Mouse (Mus musculus) forebrain, postnatal 0 days (tissue): ENCODE results near the gene Sirt5. TPM values are rescaled to one million over a fixed set of nuclear protein-coding genes. Genes with fewer than 3 reads are reported as not detected.

ENCODE experiments used
- ATAC-seq: fragments of 200-750 bp; cut with Nextera tagmentation; 2 replicates; pipeline ENCODE4 v1.8.0; 2017; ENCODE audit warnings: mild to moderate bottlenecking, moderate library complexity
- DNase-seq: peaks from one replicate; pipeline ENCODE4 v3.0.0-alpha.2; 2015
- H3K27ac ChIP-seq: fragments of 300-500 bp; sonication (generic); 2 replicates; pipeline ENCODE4 v1.5.1; 2014; ENCODE audit warnings: low read depth, mild to moderate bottlenecking, antibody characterized with exemption, low read length, moderate library complexity, mixed read lengths
- H3K27me3 ChIP-seq: fragments of 300-500 bp; sonication (generic); 2 replicates; pipeline ENCODE4 v1.6.1; 2014; ENCODE audit warnings: mild to moderate bottlenecking, low read length, mixed read lengths; ENCODE audit not compliant: insufficient read depth
- H3K36me3 ChIP-seq: fragments of 300-500 bp; sonication (generic); 2 replicates; pipeline ENCODE4 v1.6.1; 2014; ENCODE audit warnings: mild to moderate bottlenecking, moderate library complexity; ENCODE audit not compliant: insufficient read depth
- H3K4me1 ChIP-seq: fragments of 300-500 bp; sonication (generic); 2 replicates; pipeline ENCODE4 v1.6.1; 2014; ENCODE audit warnings: antibody characterized with exemption; ENCODE audit not compliant: insufficient read depth
- H3K4me2 ChIP-seq: fragments of 300-500 bp; sonication (generic); 2 replicates; pipeline ENCODE4 v1.6.1; 2014; ENCODE audit warnings: low read depth, mild to moderate bottlenecking, moderate library complexity
- H3K4me3 ChIP-seq: fragments of 300-500 bp; sonication (generic); 2 replicates; pipeline ENCODE4 v1.5.1; 2014; ENCODE audit warnings: low read depth, low read length, mixed read lengths
- H3K9ac ChIP-seq: fragments of 300-500 bp; sonication (generic); 2 replicates; pipeline ENCODE4 v1.6.1; 2014; ENCODE audit warnings: mild to moderate bottlenecking
- H3K9me3 ChIP-seq: fragments of 300-500 bp; sonication (generic); 2 replicates; pipeline ENCODE4 v1.6.1; 2016; ENCODE audit warnings: low read length
- CTCF ChIP-seq: sonication (generic); IDR thresholded peaks from 2 replicates; pipeline ENCODE4 v1.5.1; 2016; ENCODE audit warnings: antibody characterized with exemption, control low read depth, low read depth
- WGBS: fragments of 180-500 bp; shearing (Covaris S2); extraction: QIAGEN DNeasy Blood & Tissue Kit; methylation state at CpG from one replicate; pipeline ENCODE4 v1.1.7; 2014; 5-methylcytosine and 5-hydroxymethylcytosine counted together
- polyA plus RNA-seq: library from polyadenylated mRNA; unstranded; fragments of >200 nt; fragmentation: Nextera tagmentation; extraction: Ambion mirVana; gene quantifications from 2 replicates; pipeline ENCODE4 v1.2.1, GENCODE M21; 2015
- total RNA-seq: library from RNA; depleted of rRNA; stranded (reverse); fragments of >200 nt; gene quantifications from 2 replicates; pipeline ENCODE4 v1.2.3, GENCODE M21; 2014

The Sirt5 gene
- total and polyA plus RNA-seq, 2 experiments from 2014 or later, result 22.7 to 26.8 TPM

- Histone ChIP-seq H3K4me3 (no peak overlapping the region), H3K9me3 (no peaks in the 10 kb centered on the region), H3K27ac (no peak overlapping the region), H3K9ac (no peak overlapping the region), H3K4me2 (no peak overlapping the region), H3K27me3 (no peaks in the 10 kb centered on the region), H3K36me3 (peaks cover 31% of the 10 kb centered on the region), H3K4me1 (no peaks in the 10 kb centered on the region)
- 86% methylated on average over 10 of the region's 10 CpGs for WGBS
- DNase-seq, result no peak
- ATAC-seq, result no peak
- no peak for TF ChIP-seq CTCF
Measured at GRCm38 (mm10) chr13:43374205-43374604, 8.9 kb downstream of the Sirt5 start.

DNA sequence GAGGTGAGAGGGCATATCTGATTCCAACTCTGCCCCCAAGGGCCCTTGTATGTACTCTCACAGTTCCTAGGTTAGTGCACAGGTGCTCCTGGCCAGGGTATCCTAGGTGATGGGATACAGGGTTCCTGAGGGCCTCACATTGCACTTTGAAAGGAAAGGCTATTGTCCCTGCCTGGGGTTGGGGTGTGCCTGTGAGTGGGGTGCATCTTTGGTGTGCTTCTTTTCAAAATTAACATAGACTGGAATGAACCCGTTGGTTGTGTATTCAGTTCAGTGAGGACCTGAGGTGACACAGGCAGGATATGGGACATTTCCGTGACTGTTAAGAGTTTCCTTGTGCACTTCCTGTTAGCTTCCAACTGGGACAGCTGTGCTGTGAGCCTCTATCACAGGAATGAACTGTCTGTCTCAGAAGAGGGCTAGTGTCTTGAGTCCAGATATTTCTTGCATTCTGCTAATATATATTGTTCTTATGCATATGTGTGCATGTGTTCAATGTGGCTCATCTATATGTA lies 9.7 kb downstream of the Sirt5 start:
- H3K27ac ChIP-seq, result no peak overlapping the region
- WGBS, result 82% methylated on average over 2 of the region's 2 CpGs
- ATAC-seq, result no peak
- no peak overlapping the region for H3K9ac ChIP-seq
- H3K9me3 ChIP-seq, result no peaks in the 10 kb centered on the region
- H3K27me3 ChIP-seq, result no peaks in the 10 kb centered on the region
- peaks cover 31% of the 10 kb centered on the region for H3K36me3 ChIP-seq
- no peak for DNase-seq
- TF ChIP-seq CTCF, result no peak
- H3K4me3 ChIP-seq, result no peak overlapping the region
- H3K4me1 ChIP-seq, result no peaks in the 10 kb centered on the region
- H3K4me2 ChIP-seq, result no peak overlapping the region

- no peak overlapping the region for H3K27ac ChIP-seq
- no peak overlapping the region for H3K4me2 ChIP-seq
- no peak overlapping the region for H3K9ac ChIP-seq
- no peaks in the 10 kb centered on the region for H3K9me3 ChIP-seq
- ATAC-seq, result no peak
- 84% methylated on average over 3 of the region's 3 CpGs for WGBS
- no peaks in the 10 kb centered on the region for H3K27me3 ChIP-seq
- DNase-seq, result no peak
- H3K36me3 ChIP-seq, result peaks cover 12% of the 10 kb centered on the region
- no peak for TF ChIP-seq CTCF
- H3K4me3 ChIP-seq, result no peak overlapping the region
- H3K4me1 ChIP-seq, result no peaks in the 10 kb centered on the region
Measured at GRCm38 (mm10) chr13:43379989-43380388, 14.7 kb downstream of the Sirt5 start.

DNA sequence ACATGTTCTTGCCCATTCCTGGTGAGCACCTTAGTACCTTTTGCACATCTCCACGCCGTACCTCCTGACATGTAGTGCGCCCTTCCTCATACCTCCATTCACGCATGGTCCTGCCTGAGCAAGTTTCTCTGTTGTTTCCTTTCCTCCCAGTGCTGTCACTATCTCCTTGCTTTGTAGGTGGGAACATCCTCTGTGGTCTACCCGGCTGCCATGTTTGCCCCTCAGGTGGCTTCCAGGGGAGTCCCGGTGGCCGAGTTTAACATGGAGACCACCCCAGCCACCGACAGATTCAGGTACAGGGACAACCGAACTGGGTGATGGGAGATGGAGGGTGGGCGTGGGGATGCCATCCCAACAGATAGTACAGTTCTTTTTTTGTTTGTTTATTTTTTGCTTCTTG lies 20.0 kb downstream of the Sirt5 start:
- DNase-seq, result no peak
- Histone ChIP-seq H3K9ac (no peak overlapping the region), H3K27me3 (no peaks in the 10 kb centered on the region), H3K36me3 (peaks cover 4% of the 10 kb centered on the region; the same call in 1 of the 2 replicates), H3K9me3 (no peaks in the 10 kb centered on the region), H3K27ac (no peak overlapping the region), H3K4me1 (no peaks in the 10 kb centered on the region), H3K4me2 (no peak overlapping the region), H3K4me3 (no peak overlapping the region)
- TF ChIP-seq CTCF, result no peak
- 97% methylated on average over 10 of the region's 10 CpGs for WGBS
- no peak for ATAC-seq

GRCm38 (mm10) chr13:43397700-43398296 lies 32.5 kb downstream of the Sirt5 start:
- H3K4me1 ChIP-seq, result no peaks in the 10 kb centered on the region
- H3K4me2 ChIP-seq, result peak overlapping the region; percentile 48
- H3K9ac ChIP-seq, result no peak overlapping the region
- 0 out of 2 replicates have a peak overlapping the region, but pooled peaks have one; percentile 16 for H3K27ac ChIP-seq
- no peaks in the 10 kb centered on the region for H3K27me3 ChIP-seq
- peaks cover 22% of the 10 kb centered on the region for H3K36me3 ChIP-seq
- peak overlapping the region; percentile 86 for H3K4me3 ChIP-seq
- DNase-seq (no peak), ATAC-seq (no peak; the same call in 1 of the 2 replicates)
- no peaks in the 10 kb centered on the region for H3K9me3 ChIP-seq
- no peak for TF ChIP-seq CTCF
- 46% methylated on average over 14 of the region's 17 CpGs for WGBS

GRCm38 (mm10) chr13:43398297-43399080 lies 33.2 kb downstream of the Sirt5 start, which contains the start of gene Nol7:
Nol7 (plus strand) TSS chr13:43398390.
- peak; percentile 95 for ATAC-seq
- Histone ChIP-seq H3K9me3 (no peaks in the 10 kb centered on the region), H3K27me3 (no peaks in the 10 kb centered on the region), H3K27ac (peak within 1 kb of the TSS; percentile 95), H3K4me2 (peak within 1 kb of the TSS; percentile 48), H3K4me3 (peak within 1 kb of the TSS; percentile 86), H3K4me1 (no peaks in the 10 kb centered on the region), H3K36me3 (peaks cover 29% of the 10 kb centered on the region), H3K9ac (peak within 1 kb of the TSS; percentile 88)
- DNase-seq, result peak; percentile 98
- TF ChIP-seq CTCF, result peak; percentile 93
- 2% methylated on average over 72 of the region's 72 CpGs for WGBS

DNA sequence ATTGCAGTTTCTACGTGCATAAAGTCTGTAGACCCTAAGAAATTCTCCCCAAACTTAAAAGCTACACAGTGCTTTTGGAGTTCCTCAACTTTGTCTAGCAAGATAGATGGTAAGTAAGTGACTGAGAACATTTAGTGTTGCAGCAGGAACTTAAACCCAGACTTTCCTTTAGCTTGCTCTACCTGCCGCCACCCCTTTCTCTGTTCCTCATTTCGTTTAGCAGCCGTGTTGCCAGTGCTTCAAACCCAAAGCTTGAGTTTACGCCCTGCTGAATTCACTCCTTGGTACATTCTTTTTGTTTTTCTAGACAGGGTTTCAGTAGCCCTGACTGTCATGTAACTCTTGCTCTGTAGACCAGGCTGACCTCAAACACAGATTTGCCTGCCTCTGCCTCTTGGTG lies 34.3 kb downstream of the Sirt5 start:
- WGBS, result 82% methylated on average over 5 of the region's 5 CpGs
- Histone ChIP-seq H3K4me3 (no peak overlapping the region), H3K9ac (no peak overlapping the region), H3K4me1 (no peaks in the 10 kb centered on the region), H3K9me3 (no peaks in the 10 kb centered on the region), H3K4me2 (no peak overlapping the region), H3K27me3 (no peaks in the 10 kb centered on the region), H3K36me3 (peaks cover 30% of the 10 kb centered on the region), H3K27ac (no peak overlapping the region)
- DNase-seq (no peak), ATAC-seq (no peak)
- no peak for TF ChIP-seq CTCF
